Mouse (Mus musculus) C3H10T1/2 (cell line): Measurements from ENCODE around the gene Arhgap5. TPM values are rescaled to one million over a fixed set of nuclear protein-coding genes. Genes with fewer than 3 reads are reported as not detected.

Experiments
- polyA plus RNA-seq, 2 experiments: library from polyadenylated mRNA; unstranded; fragments of >200 nt; fragmentation: generic; extraction: Trizol; gene quantifications; one replicate each; pipeline ENCODE4 v1.2.1; 2012; ENCODE audit warnings: missing spikeins in 2 of 2

The Arhgap5 gene
- polyA plus RNA-seq, result 1 to 10 TPM in 1 of 2 experiments, under 1 TPM in 1; 0.20 to 5.2 TPM

DNA sequence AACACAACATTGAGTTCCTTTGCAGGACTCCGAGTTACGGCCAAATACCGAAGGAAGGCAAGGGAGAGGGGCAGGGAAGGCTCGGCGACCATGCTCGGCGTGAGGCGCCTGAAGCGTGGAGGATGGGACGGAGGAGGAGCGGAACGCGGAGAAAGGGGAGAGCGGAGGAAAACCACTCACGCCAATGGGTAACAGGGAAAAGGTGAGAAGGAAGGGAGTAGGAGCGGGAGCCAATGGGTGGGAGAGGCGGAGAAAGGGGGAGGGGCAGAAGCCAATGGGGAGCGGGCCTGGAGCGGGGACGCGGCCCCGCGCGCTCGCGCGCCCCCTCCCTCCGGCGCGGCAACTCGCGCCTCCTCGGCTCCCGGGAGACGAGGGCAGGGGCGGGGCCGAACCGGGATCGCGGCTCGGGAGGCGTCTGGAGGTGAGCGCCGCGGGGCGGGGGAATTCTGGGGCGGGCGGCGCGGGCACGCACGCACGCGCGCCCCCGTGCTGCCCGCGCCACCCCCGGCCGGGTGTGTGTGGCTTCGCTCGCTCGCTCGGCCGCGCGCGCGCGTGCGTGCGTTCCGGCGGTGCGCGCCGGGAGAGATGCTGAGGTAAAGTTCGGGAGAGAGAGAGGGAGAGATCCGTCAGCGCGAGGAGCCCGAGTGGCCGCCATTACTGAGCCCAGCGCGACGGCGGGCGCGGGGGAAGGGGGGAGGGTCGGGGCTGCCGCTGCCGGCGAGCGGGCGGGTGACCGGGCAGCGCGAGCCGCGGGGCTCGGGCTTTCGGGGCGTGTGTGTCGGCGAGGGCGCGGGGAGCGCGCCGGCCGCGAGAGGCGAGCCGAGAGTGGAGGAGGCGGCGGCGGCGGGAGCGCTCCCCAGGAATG, at the start of gene Arhgap5:
Gene Arhgap5 (plus strand): TSS at position 517 of the 865 bp plus-strand sequence.

Other genes starting within 250 kb of the Arhgap5 start
- gene Akap6, start 195.4 kb downstream of the Arhgap5 start, polyA plus RNA-seq, result 1 to 10 TPM in 1 of 2 experiments, under 1 TPM in 1; 0.04 to 1.1 TPM